Mouse (Mus musculus): ENCODE measurements around the gene Gm10750. TPM values are rescaled to one million over a fixed set of nuclear protein-coding genes. Genes with fewer than 3 reads are reported as not detected.
"Not testable (repeated sequence)": the region's sequence is repeated elsewhere in the genome, so short reads cannot be mapped to it uniquely, and the experiment has no call there.

The Gm10750 gene
- polyA plus RNA-seq (2012; ENCODE audit: insufficient read depth, low replicate concordance) = 1.5 TPM in 1 of 2 replicates, not detected in the other

- not testable (repeated sequence) for H3K4me3 ChIP-seq (replicated peaks); H3K27me3 ChIP-seq (replicated peaks); H3K9me3 ChIP-seq; H3K4me1 ChIP-seq; H3K36me3 ChIP-seq (replicated peaks; ENCODE audit: low read length)
Measured at GRCm38 (mm10) chr2:149017137-149017536, at the start of gene Gm10750. Gm10750 (minus strand) TSS chr2:149017237.

GRCm38 (mm10) chr2:149004826-149005225 lies 12.2 kb downstream of the Gm10750 start:
- H3K4me3 ChIP-seq (replicated peaks) = no peak overlapping the region
- no peaks in the 10 kb centered on the region for H3K27me3 ChIP-seq (replicated peaks)
- no peaks in the 10 kb centered on the region for H3K9me3 ChIP-seq
- no peak for TF ChIP-seq FLI1 (IDR thresholded peaks at IDR 0.05; ENCODE audit: low read length)
- TF ChIP-seq GATA1 (IDR thresholded peaks at IDR 0.05; ENCODE audit: borderline replicate concordance, low read length) = no peak
- H3K36me3 ChIP-seq (replicated peaks; ENCODE audit: low read length) = no peaks in the 10 kb centered on the region
- no peaks in the 10 kb centered on the region for H3K4me1 ChIP-seq

GRCm38 (mm10) chr2:149003151-149003550 lies 13.9 kb downstream of the Gm10750 start, which contains the start of gene Gm1330:
Gm1330 (minus strand) TSS chr2:149003251.
- Histone ChIP-seq H3K4me3 (replicated peaks) (no peak within 1 kb of the TSS), H3K4me1 (no peaks in the 10 kb centered on the region), H3K27me3 (replicated peaks) (no peaks in the 10 kb centered on the region), H3K36me3 (replicated peaks; ENCODE audit: low read length) (no peaks in the 10 kb centered on the region), H3K9me3 (no peaks in the 10 kb centered on the region)
- TF ChIP-seq GATA1 (IDR thresholded peaks at IDR 0.05; ENCODE audit: borderline replicate concordance, low read length) (no peak), FLI1 (IDR thresholded peaks at IDR 0.05; ENCODE audit: low read length) (no peak)

- no peaks in the 10 kb centered on the region for H3K9me3 ChIP-seq
- no peaks in the 10 kb centered on the region for H3K27me3 ChIP-seq (replicated peaks)
- no peaks in the 10 kb centered on the region for H3K4me1 ChIP-seq
- TF ChIP-seq FLI1 (IDR thresholded peaks at IDR 0.05; ENCODE audit: low read length) (no peak), GATA1 (IDR thresholded peaks at IDR 0.05; ENCODE audit: borderline replicate concordance, low read length) (no peak)
- H3K36me3 ChIP-seq (replicated peaks; ENCODE audit: low read length) = no peaks in the 10 kb centered on the region
- H3K4me3 ChIP-seq (replicated peaks) = no peak overlapping the region
Measured at GRCm38 (mm10) chr2:148995133-148995532, 21.9 kb downstream of the Gm10750 start.

Other genes starting within 250 kb of the Gm10750 start
- gene Cst11, start 245.7 kb downstream of the Gm10750 start, polyA plus RNA-seq (2012; ENCODE audit: insufficient read depth, low replicate concordance) = not detected in 2 replicates
- gene 8030411F24Rik, start 235.2 kb downstream of the Gm10750 start, polyA plus RNA-seq (2012; ENCODE audit: insufficient read depth, low replicate concordance) = not detected in 2 replicates
- gene Cst12, start 227.9 kb downstream of the Gm10750 start, polyA plus RNA-seq (2012; ENCODE audit: insufficient read depth, low replicate concordance) = not detected in 2 replicates
- not detected in 2 replicates for gene Cst8, start 218.5 kb downstream of the Gm10750 start, polyA plus RNA-seq (2012; ENCODE audit: insufficient read depth, low replicate concordance)
- gene Cst13, start 197.2 kb downstream of the Gm10750 start, polyA plus RNA-seq (2012; ENCODE audit: insufficient read depth, low replicate concordance) = not detected in 2 replicates
- not detected in 2 replicates for gene Cst9, start 182.1 kb downstream of the Gm10750 start, polyA plus RNA-seq (2012; ENCODE audit: insufficient read depth, low replicate concordance)
- gene 9230104L09Rik, start 152.2 kb downstream of the Gm10750 start, polyA plus RNA-seq (2012; ENCODE audit: insufficient read depth, low replicate concordance) = not detected in 2 replicates
- gene Cst3, start 141.5 kb downstream of the Gm10750 start, polyA plus RNA-seq (2012; ENCODE audit: insufficient read depth, low replicate concordance) = 199 and 636 TPM in 2 replicates
- not detected in 2 replicates for gene Gm1330, start 14.0 kb downstream of the Gm10750 start, polyA plus RNA-seq (2012; ENCODE audit: insufficient read depth, low replicate concordance)

Data from megakaryocyte, embryonic 14.5 days (primary cell).